Mouse (Mus musculus): Measurements from ENCODE around the gene Rai14. TPM values are rescaled to one million over a fixed set of nuclear protein-coding genes. Genes with fewer than 3 reads are reported as not detected.

The Rai14 gene
- polyA plus RNA-seq, 1 experiment from 2014 or later: 13.8 TPM

- no peak overlapping the region for H3K4me3 ChIP-seq
- 65% methylated on average over 8 of the region's 8 CpGs for WGBS
Observed at GRCm38 (mm10) chr15:10720671-10721070, 6.2 kb upstream of the Rai14 start.

GRCm38 (mm10) chr15:10720188-10720587 lies 5.8 kb upstream of the Rai14 start:
- Histone ChIP-seq H3K27ac (no peak overlapping the region), H3K36me3 (no peaks in the 10 kb centered on the region), H3K9ac (no peak overlapping the region), H3K9me3 (replicated peaks) (no peaks in the 10 kb centered on the region), H3K4me3 (no peak overlapping the region), H3K4me1 (replicated peaks) (peaks cover 15% of the 10 kb centered on the region), H3K27me3 (peaks cover 16% of the 10 kb centered on the region; the same call in 1 of the 2 replicates), H3K4me2 (no peak overlapping the region)
- ATAC-seq (replicated peaks; ENCODE audit: insufficient number of reproducible peaks, insufficient read depth, low FRiP score, low read depth): no peak
- WGBS: 74% methylated on average over 11 of the region's 11 CpGs

More at GRCm38 (mm10) chr15:10720671-10721070, 6.2 kb upstream of the Rai14 start:
- H3K9me3 ChIP-seq (replicated peaks): no peaks in the 10 kb centered on the region
- no peak for ATAC-seq (replicated peaks; ENCODE audit: insufficient number of reproducible peaks, insufficient read depth, low FRiP score, low read depth)
- H3K36me3 ChIP-seq: no peaks in the 10 kb centered on the region
- H3K4me1 ChIP-seq (replicated peaks): peaks cover 15% of the 10 kb centered on the region
- no peak overlapping the region for H3K9ac ChIP-seq
- H3K4me2 ChIP-seq: no peak overlapping the region
- no peak overlapping the region for H3K27ac ChIP-seq
- peaks cover 16% of the 10 kb centered on the region; the same call in 1 of the 2 replicates for H3K27me3 ChIP-seq

GRCm38 (mm10) chr15:10719511-10719910 lies 5.1 kb upstream of the Rai14 start:
- Histone ChIP-seq H3K4me1 (replicated peaks) (peaks cover 15% of the 10 kb centered on the region), H3K36me3 (no peaks in the 10 kb centered on the region), H3K4me3 (no peak overlapping the region), H3K9me3 (replicated peaks) (no peaks in the 10 kb centered on the region), H3K9ac (no peak overlapping the region), H3K27me3 (peaks cover 16% of the 10 kb centered on the region; the same call in 1 of the 2 replicates), H3K27ac (no peak overlapping the region), H3K4me2 (no peak overlapping the region)
- no peak for ATAC-seq (replicated peaks; ENCODE audit: insufficient number of reproducible peaks, insufficient read depth, low FRiP score, low read depth)
- 71% methylated on average over 3 of the region's 3 CpGs for WGBS

- H3K27ac ChIP-seq: no peak overlapping the region
- peaks cover 16% of the 10 kb centered on the region for H3K4me1 ChIP-seq (replicated peaks)
- peaks cover 13% of the 10 kb centered on the region; the same call in 1 of the 2 replicates for H3K27me3 ChIP-seq
- 86% methylated on average over 10 of the region's 10 CpGs for WGBS
- no peak overlapping the region for H3K4me3 ChIP-seq
- H3K9me3 ChIP-seq (replicated peaks): no peaks in the 10 kb centered on the region
- H3K36me3 ChIP-seq: no peaks in the 10 kb centered on the region
- H3K4me2 ChIP-seq: no peak overlapping the region
- H3K9ac ChIP-seq: no peak overlapping the region
- no peak for ATAC-seq (replicated peaks; ENCODE audit: insufficient number of reproducible peaks, insufficient read depth, low FRiP score, low read depth)
Observed at GRCm38 (mm10) chr15:10718763-10719162, 4.3 kb upstream of the Rai14 start.

- peaks cover 15% of the 10 kb centered on the region; the same call in 1 of the 2 replicates for H3K27me3 ChIP-seq
- no peak overlapping the region for H3K27ac ChIP-seq
- no peak overlapping the region for H3K4me3 ChIP-seq
- no peak overlapping the region for H3K9ac ChIP-seq
- H3K4me1 ChIP-seq (replicated peaks): peaks cover 7% of the 10 kb centered on the region
- no peak for ATAC-seq (replicated peaks; ENCODE audit: insufficient number of reproducible peaks, insufficient read depth, low FRiP score, low read depth)
- no peak overlapping the region for H3K4me2 ChIP-seq
- no peaks in the 10 kb centered on the region for H3K9me3 ChIP-seq (replicated peaks)
- no peaks in the 10 kb centered on the region for H3K36me3 ChIP-seq
- 91% methylated on average over 1 of the region's 1 CpGs for WGBS
Observed at GRCm38 (mm10) chr15:10717284-10717683, 2.9 kb upstream of the Rai14 start.

- Histone ChIP-seq H3K4me2 (no peak overlapping the region), H3K27me3 (peaks cover 17% of the 10 kb centered on the region; the same call in 1 of the 2 replicates), H3K27ac (no peak overlapping the region), H3K4me3 (no peak overlapping the region), H3K36me3 (no peaks in the 10 kb centered on the region), H3K9ac (no peak overlapping the region), H3K9me3 (replicated peaks) (no peaks in the 10 kb centered on the region), H3K4me1 (replicated peaks) (peaks cover 7% of the 10 kb centered on the region)
- WGBS: 37% methylated on average over 5 of the region's 5 CpGs
- no peak for ATAC-seq (replicated peaks; ENCODE audit: insufficient number of reproducible peaks, insufficient read depth, low FRiP score, low read depth)
Observed at GRCm38 (mm10) chr15:10715966-10716365, 1.5 kb upstream of the Rai14 start.

GRCm38 (mm10) chr15:10715139-10715505 lies 698 bp upstream of the Rai14 start:
- peaks cover 7% of the 10 kb centered on the region for H3K4me1 ChIP-seq (replicated peaks)
- H3K9ac ChIP-seq: peak overlapping the region; percentile 79
- no peaks in the 10 kb centered on the region for H3K36me3 ChIP-seq
- WGBS: 1% methylated on average over 10 of the region's 10 CpGs
- H3K4me3 ChIP-seq: peak overlapping the region; percentile 76
- H3K4me2 ChIP-seq: peak overlapping the region; percentile 97
- ATAC-seq (replicated peaks; ENCODE audit: insufficient number of reproducible peaks, insufficient read depth, low FRiP score, low read depth): peak; percentile 56; the same call in 1 of the 2 replicates
- peaks cover 17% of the 10 kb centered on the region; the same call in 1 of the 2 replicates for H3K27me3 ChIP-seq
- peak overlapping the region; percentile 82 for H3K27ac ChIP-seq
- no peaks in the 10 kb centered on the region for H3K9me3 ChIP-seq (replicated peaks)

GRCm38 (mm10) chr15:10713626-10714316 lies 653 bp downstream of the Rai14 start:
- Histone ChIP-seq H3K27ac (peak overlapping the region; percentile 82), H3K4me2 (peak overlapping the region; percentile 97), H3K36me3 (no peaks in the 10 kb centered on the region), H3K4me3 (peak overlapping the region; percentile 76), H3K27me3 (peaks cover 17% of the 10 kb centered on the region; the same call in 1 of the 2 replicates), H3K9ac (peak overlapping the region; percentile 79), H3K9me3 (replicated peaks) (no peaks in the 10 kb centered on the region), H3K4me1 (replicated peaks) (peaks cover 7% of the 10 kb centered on the region)
- 0 out of 2 replicates have a peak, but pooled peaks have one; percentile 5 for ATAC-seq (replicated peaks; ENCODE audit: insufficient number of reproducible peaks, insufficient read depth, low FRiP score, low read depth)
- WGBS: 1% methylated on average over 35 of the region's 35 CpGs

GRCm38 (mm10) chr15:10713181-10713625 lies 1.2 kb downstream of the Rai14 start:
- H3K9ac ChIP-seq: peak overlapping the region; percentile 79
- peaks cover 13% of the 10 kb centered on the region; the same call in 1 of the 2 replicates for H3K27me3 ChIP-seq
- peaks cover 7% of the 10 kb centered on the region for H3K4me1 ChIP-seq (replicated peaks)
- H3K4me2 ChIP-seq: peak overlapping the region; percentile 97
- H3K27ac ChIP-seq: no peak overlapping the region
- peak overlapping the region; percentile 76 for H3K4me3 ChIP-seq
- WGBS: 23% methylated on average over 13 of the region's 13 CpGs
- H3K9me3 ChIP-seq (replicated peaks): no peaks in the 10 kb centered on the region
- no peaks in the 10 kb centered on the region for H3K36me3 ChIP-seq
- ATAC-seq (replicated peaks; ENCODE audit: insufficient number of reproducible peaks, insufficient read depth, low FRiP score, low read depth): no peak

- WGBS: 79% methylated on average over 3 of the region's 3 CpGs
- no peaks in the 10 kb centered on the region for H3K36me3 ChIP-seq
- no peak overlapping the region for H3K27ac ChIP-seq
- H3K9ac ChIP-seq: no peak overlapping the region
- H3K27me3 ChIP-seq: peaks cover 13% of the 10 kb centered on the region; the same call in 1 of the 2 replicates
- no peak for ATAC-seq (replicated peaks; ENCODE audit: insufficient number of reproducible peaks, insufficient read depth, low FRiP score, low read depth)
- no peaks in the 10 kb centered on the region for H3K9me3 ChIP-seq (replicated peaks)
- no peak overlapping the region; the same call in 1 of the 2 replicates for H3K4me3 ChIP-seq
- H3K4me2 ChIP-seq: peak overlapping the region; percentile 97; the same call in 1 of the 2 replicates
- H3K4me1 ChIP-seq (replicated peaks): peaks cover 7% of the 10 kb centered on the region
Observed at GRCm38 (mm10) chr15:10712288-10712687, 2.1 kb downstream of the Rai14 start.

GRCm38 (mm10) chr15:10711231-10711630 lies 3.2 kb downstream of the Rai14 start:
- Histone ChIP-seq H3K4me2 (no peak overlapping the region), H3K36me3 (no peaks in the 10 kb centered on the region), H3K9me3 (replicated peaks) (no peaks in the 10 kb centered on the region), H3K27ac (no peak overlapping the region), H3K4me3 (no peak overlapping the region), H3K27me3 (peaks cover 11% of the 10 kb centered on the region; the same call in 1 of the 2 replicates), H3K9ac (no peak overlapping the region), H3K4me1 (replicated peaks) (peaks cover 7% of the 10 kb centered on the region)
- 72% methylated on average over 6 of the region's 6 CpGs for WGBS
- no peak for ATAC-seq (replicated peaks; ENCODE audit: insufficient number of reproducible peaks, insufficient read depth, low FRiP score, low read depth)

Data from heart, embryonic 15.5 days (tissue).